ENCODE assay signal across 22 mouse cellular contexts in the genomic region with DNA sequence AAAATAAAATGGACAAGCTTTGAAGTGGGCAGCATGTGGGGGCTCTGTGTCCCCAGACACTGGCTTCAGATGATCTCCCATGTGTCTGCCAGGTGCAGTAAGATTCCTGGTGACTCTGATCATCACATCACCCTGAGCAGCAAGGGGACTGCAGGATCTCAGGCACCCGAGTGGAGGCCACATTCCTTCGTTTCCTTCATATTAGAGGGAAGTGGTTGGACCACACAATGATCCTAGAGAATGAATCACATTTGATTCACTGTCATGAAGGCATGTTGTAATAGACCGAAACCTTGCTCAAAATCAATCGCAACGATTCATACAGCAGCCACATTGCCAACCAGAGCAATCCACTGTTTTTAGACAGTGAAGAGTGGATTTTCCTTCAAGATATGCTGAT. TPM values are rescaled to one million over a fixed set of nuclear protein-coding genes. Genes with fewer than 3 reads are reported as not detected.
"Had no signal": no experiment of that assay in that cellular context is flagged by ENCODE, and none has a peak within 500 bp of the region (broad histone marks: within the 10 kb centered on the region; RNA-seq: fewer than 3 reads in every experiment).

No protein-coding gene starts in this region.

- H3K4me1 ChIP-seq: limb, embryonic 10.5 days; limb, embryonic 13.5 days; liver, embryonic 13.5 days; lung, embryonic 15.5 days; megakaryocyte, embryonic 14.5 days; neural tube, embryonic 12.5 days; neural tube, embryonic 15.5 days had no signal

- H3K9me3 ChIP-seq: limb, embryonic 10.5 days; limb, embryonic 13.5 days; liver, embryonic 13.5 days; lung, embryonic 15.5 days; megakaryocyte, embryonic 14.5 days; neural tube, embryonic 12.5 days; neural tube, embryonic 15.5 days had no signal

- H3K4me3 ChIP-seq: limb, embryonic 10.5 days; limb, embryonic 13.5 days; liver, embryonic 13.5 days; lung, embryonic 15.5 days; megakaryocyte, embryonic 14.5 days; neural tube, embryonic 12.5 days; neural tube, embryonic 15.5 days had no signal

- H3K36me3 ChIP-seq: limb, embryonic 10.5 days; limb, embryonic 13.5 days; liver, embryonic 13.5 days; lung, embryonic 15.5 days; neural tube, embryonic 12.5 days had no signal

- H3K9ac ChIP-seq: limb, embryonic 13.5 days; liver, embryonic 13.5 days; lung, embryonic 15.5 days; neural tube, embryonic 12.5 days; neural tube, embryonic 15.5 days had no signal

- H3K4me2 ChIP-seq: limb, embryonic 13.5 days; liver, embryonic 13.5 days; lung, embryonic 15.5 days; midbrain, embryonic 11.5 days; neural tube, embryonic 12.5 days; neural tube, embryonic 15.5 days had no signal

- H3K27ac ChIP-seq: limb, embryonic 10.5 days; limb, embryonic 13.5 days; liver, embryonic 13.5 days; lung, embryonic 15.5 days; neural tube, embryonic 12.5 days; neural tube, embryonic 15.5 days; stomach, postnatal 0 days had no signal

- H3K27me3 ChIP-seq: neural tube, embryonic 12.5 days had no signal

- DNase-seq: kidney, adult 18-20 months; kidney, adult 9 months; kidney, postnatal 14 days; kidney, postnatal 4 days; liver; liver, embryonic 13.5 days; lung, postnatal 10 days; lung, postnatal 36 days; midbrain, embryonic 14.5 days; right cerebral cortex, adult 18-20 months; right cerebral cortex, postnatal 14 days; right cerebral cortex, postnatal 4 days; thymus, adult 2 months; thymus, postnatal 14 days had no signal

RNA-seq across cellular contexts. Expression of a gene that starts 6.5 kb away (rescaled TPM):
- polyA plus RNA-seq: liver, embryonic 13.5 days had no signal
